Mouse (Mus musculus) liver, postnatal 0 days (tissue): ENCODE data around the gene Stx8.

Experiments used
- CTCF ChIP-seq: sonication (generic); IDR thresholded peaks from 2 replicates; pipeline ENCODE4 v1.5.1; 2016; ENCODE audit warnings: antibody characterized with exemption, low read depth
- EP300 ChIP-seq: IDR thresholded peaks from 2 replicates; pipeline ENCODE4 v1.6.1; 2016; ENCODE audit warnings: antibody characterized with exemption, low read depth, mild to moderate bottlenecking

- TF ChIP-seq CTCF (no peak), EP300 (no peak)
These were observed 210.6 kb downstream of the Stx8 start for GRCm38 (mm10) chr11:68176550-68176949.
